Mouse (Mus musculus) skeletal muscle tissue, postnatal 0 days (tissue): ENCODE results near the gene Ly6g6e. TPM values are rescaled to one million over a fixed set of nuclear protein-coding genes. Genes with fewer than 3 reads are reported as not detected.

Experiments used
- polyA plus RNA-seq: library from polyadenylated mRNA; unstranded; fragments of >200 nt; fragmentation: Nextera tagmentation; extraction: Ambion mirVana; gene quantifications from 2 replicates; pipeline ENCODE4 v1.2.1, GENCODE M21; 2015

The Ly6g6e gene
- polyA plus RNA-seq, 1 experiment from 2014 or later = 2.1 TPM

Other genes starting within 250 kb of the Ly6g6e start
- 11.6 and 15.6 TPM in 2 replicates for gene Stk19, start 240.0 kb upstream of the Ly6g6e start, polyA plus RNA-seq
- 21.0 and 22.2 TPM in 2 replicates for gene Dxo, start 239.9 kb upstream of the Ly6g6e start, polyA plus RNA-seq
- 15.7 and 16.8 TPM in 2 replicates for gene Skiv2l, start 226.7 kb upstream of the Ly6g6e start, polyA plus RNA-seq
- gene Nelfe, start 226.5 kb upstream of the Ly6g6e start, polyA plus RNA-seq = 33.1 and 42.1 TPM in 2 replicates
- 4.1 and 6.3 TPM in 2 replicates for gene Cfb, start 214.4 kb upstream of the Ly6g6e start, polyA plus RNA-seq
- 0.87 and 0.99 TPM in 2 replicates for gene Zbtb12, start 197.4 kb upstream of the Ly6g6e start, polyA plus RNA-seq
- gene Gm20547, start 194.9 kb upstream of the Ly6g6e start, polyA plus RNA-seq = not detected in 2 replicates
- 5.1 and 9.4 TPM in 2 replicates for gene C2, start 178.6 kb upstream of the Ly6g6e start, polyA plus RNA-seq
- 26.7 and 27.6 TPM in 2 replicates for gene Ehmt2, start 178.4 kb upstream of the Ly6g6e start, polyA plus RNA-seq
- gene Slc44a4, start 162.4 kb upstream of the Ly6g6e start, polyA plus RNA-seq = not detected in 2 replicates
- gene Neu1, start 145.6 kb upstream of the Ly6g6e start, polyA plus RNA-seq = 12.8 and 14.9 TPM in 2 replicates
- 0.12 and 0.27 TPM in 2 replicates for gene Hspa1b, start 117.7 kb upstream of the Ly6g6e start, polyA plus RNA-seq
- gene Gm20481, start 107.0 kb upstream of the Ly6g6e start, polyA plus RNA-seq = 0.32 TPM in 1 of 2 replicates, not detected in the other
- gene Hspa1a, start 104.7 kb upstream of the Ly6g6e start, polyA plus RNA-seq = 2.5 and 3.8 TPM in 2 replicates
- gene Hspa1l, start 104.2 kb upstream of the Ly6g6e start, polyA plus RNA-seq = 2.7 and 2.8 TPM in 2 replicates
- gene Lsm2, start 95.0 kb upstream of the Ly6g6e start, polyA plus RNA-seq = 54.1 and 55.4 TPM in 2 replicates
- gene Vars, start 75.9 kb upstream of the Ly6g6e start, polyA plus RNA-seq = 27.6 and 32.6 TPM in 2 replicates
- gene Vwa7, start 60.3 kb upstream of the Ly6g6e start, polyA plus RNA-seq = 0.46 and 0.53 TPM in 2 replicates
- gene Sapcd1, start 48.9 kb upstream of the Ly6g6e start, polyA plus RNA-seq = 10.6 and 11.5 TPM in 2 replicates
- 2.2 and 3.5 TPM in 2 replicates for gene Msh5, start 30.2 kb upstream of the Ly6g6e start, polyA plus RNA-seq
- gene Clic1, start 26.9 kb upstream of the Ly6g6e start, polyA plus RNA-seq = 115 and 138 TPM in 2 replicates
- 144 and 157 TPM in 2 replicates for gene Ddah2, start 17.9 kb upstream of the Ly6g6e start, polyA plus RNA-seq
- gene Ly6g6c, start 11.5 kb upstream of the Ly6g6e start, polyA plus RNA-seq = 11.3 TPM in 1 of 2 replicates, not detected in the other
- 0.08 and 0.30 TPM in 2 replicates for gene Mpig6b, start 10.7 kb upstream of the Ly6g6e start, polyA plus RNA-seq
- gene Ly6g6d, start 1.2 kb downstream of the Ly6g6e start, polyA plus RNA-seq = 0.49 and 1.2 TPM in 2 replicates
- 0.11 and 0.29 TPM in 2 replicates for gene Ly6g6f, start 8.7 kb downstream of the Ly6g6e start, polyA plus RNA-seq
- gene Abhd16a, start 12.4 kb downstream of the Ly6g6e start, polyA plus RNA-seq = 87.8 and 89.8 TPM in 2 replicates
- gene Ly6g5c, start 31.4 kb downstream of the Ly6g6e start, polyA plus RNA-seq = 0.38 TPM in 1 of 2 replicates, not detected in the other
- 0.22 and 0.37 TPM in 2 replicates for gene Ly6g5b, start 38.5 kb downstream of the Ly6g6e start, polyA plus RNA-seq
- gene Gpank1, start 44.6 kb downstream of the Ly6g6e start, polyA plus RNA-seq = 8.4 and 9.1 TPM in 2 replicates
- 203 and 204 TPM in 2 replicates for gene Csnk2b, start 45.2 kb downstream of the Ly6g6e start, polyA plus RNA-seq
- 10.6 and 11.8 TPM in 2 replicates for gene D17H6S53E, start 49.5 kb downstream of the Ly6g6e start, polyA plus RNA-seq
- 0.30 and 0.81 TPM in 2 replicates for gene Apom, start 55.1 kb downstream of the Ly6g6e start, polyA plus RNA-seq
- 39.5 and 42.1 TPM in 2 replicates for gene Bag6, start 58.3 kb downstream of the Ly6g6e start, polyA plus RNA-seq
- gene Prrc2a, start 88.0 kb downstream of the Ly6g6e start, polyA plus RNA-seq = 51.8 and 55.0 TPM in 2 replicates
- 11.0 and 18.3 TPM in 2 replicates for gene Aif1, start 99.2 kb downstream of the Ly6g6e start, polyA plus RNA-seq
- 14.2 and 24.5 TPM in 2 replicates for gene Lst1, start 111.5 kb downstream of the Ly6g6e start, polyA plus RNA-seq
- gene Ltb, start 117.5 kb downstream of the Ly6g6e start, polyA plus RNA-seq = 1.3 and 2.2 TPM in 2 replicates
- gene Tnf, start 125.1 kb downstream of the Ly6g6e start, polyA plus RNA-seq = 0.49 and 0.74 TPM in 2 replicates
- gene Lta, start 128.4 kb downstream of the Ly6g6e start, polyA plus RNA-seq = 0.12 and 0.24 TPM in 2 replicates
- 0.40 and 0.83 TPM in 2 replicates for gene Gm16181, start 143.9 kb downstream of the Ly6g6e start, polyA plus RNA-seq
- 3.3 and 3.9 TPM in 2 replicates for gene Atp6v1g2, start 156.8 kb downstream of the Ly6g6e start, polyA plus RNA-seq
- 8.5 and 8.8 TPM in 2 replicates for gene Nfkbil1, start 158.9 kb downstream of the Ly6g6e start, polyA plus RNA-seq
- 131 and 157 TPM in 2 replicates for gene Ddx39b, start 164.8 kb downstream of the Ly6g6e start, polyA plus RNA-seq
- gene H2-D1, start 185.8 kb downstream of the Ly6g6e start, polyA plus RNA-seq = 113 and 180 TPM in 2 replicates
- gene H2-Q1, start 243.5 kb downstream of the Ly6g6e start, polyA plus RNA-seq = not detected in 2 replicates